Mouse (Mus musculus) brain, adult 10 weeks (tissue): Measurements from ENCODE around the gene Zswim5. TPM values are rescaled to one million over a fixed set of nuclear protein-coding genes. Genes with fewer than 3 reads are reported as not detected.

Experiments
- polyA plus RNA-seq: library from polyadenylated mRNA; stranded (reverse); fragments of 350-450 nt; fragmentation: Illumina TruSeq; extraction: RNeasy Lipid Tissue Mini Kit (QIAGEN cat#74804); gene quantifications from one replicate; pipeline ENCODE4 v1.2.3, GENCODE M21; 2015; ENCODE audit warnings: low read depth, low replicate concordance

Gene Zswim5
- 7.0 TPM for polyA plus RNA-seq

DNA sequence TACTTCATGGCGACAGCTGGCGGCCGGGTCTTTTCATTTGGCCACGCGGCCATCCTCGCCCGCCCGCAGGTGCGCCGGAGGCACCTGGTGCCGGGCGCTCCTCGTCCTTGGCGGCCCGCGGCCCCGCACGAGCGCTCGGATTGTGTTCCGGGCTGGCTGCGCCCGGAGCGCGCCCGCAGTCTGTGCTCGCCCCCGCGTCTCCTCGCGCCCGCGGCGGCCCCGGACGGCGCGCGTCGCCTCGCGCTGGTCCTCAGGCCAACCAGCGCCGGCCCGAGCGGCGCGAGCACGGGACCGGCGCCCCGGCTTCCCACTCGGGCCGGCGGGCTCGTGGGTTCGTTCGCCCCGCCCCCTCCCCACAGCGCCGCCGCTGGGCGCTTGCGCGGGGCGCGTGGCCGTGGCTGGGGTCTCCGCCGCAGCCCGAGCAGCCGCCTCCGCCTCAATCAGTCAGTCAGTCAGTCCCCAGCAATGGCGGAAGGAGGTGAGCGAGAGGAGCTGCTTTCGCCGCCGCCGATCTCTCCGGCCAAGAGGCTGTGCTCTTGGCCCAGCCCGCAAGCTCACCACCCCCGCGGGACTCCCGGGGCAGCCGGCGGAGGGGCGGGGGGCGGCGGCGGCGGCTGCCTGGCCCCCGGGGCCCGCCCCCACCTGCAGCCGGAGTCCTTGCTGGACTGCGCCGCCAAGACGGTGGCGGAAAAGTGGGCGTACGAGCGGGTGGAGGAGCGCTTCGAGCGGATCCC, at the start of gene Zswim5:
TSS of gene Zswim5 (plus strand) at position 382 of the 734 bp plus-strand sequence.

DNA sequence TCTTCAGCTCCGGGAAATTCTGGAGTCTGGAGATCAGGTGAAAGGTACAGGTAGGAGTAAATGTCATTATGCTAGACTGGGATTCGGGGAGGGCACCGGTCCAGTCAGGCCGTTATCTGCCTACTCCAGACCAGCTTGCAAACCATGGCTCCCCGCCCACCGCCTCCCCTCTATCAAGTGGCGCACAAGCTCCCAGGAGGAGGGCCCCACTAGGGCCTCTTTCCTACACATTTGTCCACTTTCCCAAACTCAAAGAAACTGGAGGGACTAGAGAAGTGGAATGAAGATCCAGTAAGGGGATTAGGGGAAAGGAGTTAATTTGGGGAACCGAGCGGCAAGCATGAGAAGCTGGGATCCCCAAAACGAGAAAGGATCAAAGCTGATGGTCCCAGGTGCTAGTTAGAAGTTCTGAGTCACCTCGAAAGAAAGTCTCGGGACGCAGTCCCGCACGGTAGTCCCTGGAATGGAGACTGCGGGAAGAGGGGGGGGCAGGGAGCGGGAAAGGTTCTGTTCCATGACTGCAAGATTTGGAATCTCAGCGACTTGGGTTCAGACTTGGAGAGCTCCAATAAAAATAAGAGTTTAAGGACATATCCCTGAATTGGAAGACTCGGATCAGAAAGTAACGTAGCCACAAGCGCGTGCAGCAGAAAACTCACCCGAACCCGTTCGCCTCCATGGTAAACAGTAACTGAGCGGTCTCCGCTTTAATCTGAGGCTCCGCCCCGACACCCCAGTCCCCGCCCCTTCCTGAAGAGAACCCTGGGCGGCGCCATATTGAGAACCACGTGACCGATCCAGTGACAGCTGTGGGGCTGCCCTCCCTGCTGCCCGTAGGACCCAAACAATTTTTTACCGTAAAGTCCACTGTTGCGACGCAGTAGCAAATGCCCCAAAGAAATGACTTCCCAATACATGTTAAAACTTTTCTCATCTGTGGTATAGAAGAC, 116.8 kb downstream of the Zswim5 start, which contains the start of gene Urod:
TSS of gene Urod (minus strand) at position 742 of the 950 bp plus-strand sequence.

DNA sequence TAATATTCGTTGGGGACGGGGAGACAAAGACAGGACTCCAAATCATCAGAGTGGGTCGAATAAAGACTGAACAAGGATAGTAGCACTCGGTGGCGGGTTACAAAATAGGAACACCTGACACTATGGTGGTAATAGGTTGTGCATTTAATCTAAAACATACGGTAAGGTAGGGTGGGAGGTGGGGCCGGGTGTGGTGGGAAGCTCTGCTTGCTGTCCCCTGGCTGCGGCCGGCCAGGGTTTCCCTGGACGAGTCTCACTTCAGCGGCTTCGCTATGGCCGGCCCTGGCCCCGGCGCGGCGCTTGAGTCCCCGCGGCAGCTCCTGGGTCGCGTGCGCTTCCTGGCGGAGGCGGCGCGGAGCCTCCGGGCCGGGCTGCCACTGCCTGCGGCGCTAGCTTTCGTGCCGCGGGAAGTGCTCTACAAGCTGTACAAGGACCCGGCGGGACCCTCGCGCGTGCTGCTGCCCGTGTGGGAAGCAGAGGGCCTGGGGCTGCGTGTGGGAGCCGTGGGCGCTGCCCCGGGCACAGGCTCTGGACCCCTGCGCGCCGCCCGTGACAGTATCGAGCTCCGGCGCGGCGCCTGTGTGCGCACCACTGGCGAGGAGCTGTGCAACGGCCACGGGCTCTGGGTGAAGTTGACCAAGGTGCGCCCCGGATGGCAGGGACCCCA, 118.1 kb downstream of the Zswim5 start, which contains the start of gene Hectd3:
TSS of gene Hectd3 (plus strand) at position 187 of the 667 bp plus-strand sequence.

DNA sequence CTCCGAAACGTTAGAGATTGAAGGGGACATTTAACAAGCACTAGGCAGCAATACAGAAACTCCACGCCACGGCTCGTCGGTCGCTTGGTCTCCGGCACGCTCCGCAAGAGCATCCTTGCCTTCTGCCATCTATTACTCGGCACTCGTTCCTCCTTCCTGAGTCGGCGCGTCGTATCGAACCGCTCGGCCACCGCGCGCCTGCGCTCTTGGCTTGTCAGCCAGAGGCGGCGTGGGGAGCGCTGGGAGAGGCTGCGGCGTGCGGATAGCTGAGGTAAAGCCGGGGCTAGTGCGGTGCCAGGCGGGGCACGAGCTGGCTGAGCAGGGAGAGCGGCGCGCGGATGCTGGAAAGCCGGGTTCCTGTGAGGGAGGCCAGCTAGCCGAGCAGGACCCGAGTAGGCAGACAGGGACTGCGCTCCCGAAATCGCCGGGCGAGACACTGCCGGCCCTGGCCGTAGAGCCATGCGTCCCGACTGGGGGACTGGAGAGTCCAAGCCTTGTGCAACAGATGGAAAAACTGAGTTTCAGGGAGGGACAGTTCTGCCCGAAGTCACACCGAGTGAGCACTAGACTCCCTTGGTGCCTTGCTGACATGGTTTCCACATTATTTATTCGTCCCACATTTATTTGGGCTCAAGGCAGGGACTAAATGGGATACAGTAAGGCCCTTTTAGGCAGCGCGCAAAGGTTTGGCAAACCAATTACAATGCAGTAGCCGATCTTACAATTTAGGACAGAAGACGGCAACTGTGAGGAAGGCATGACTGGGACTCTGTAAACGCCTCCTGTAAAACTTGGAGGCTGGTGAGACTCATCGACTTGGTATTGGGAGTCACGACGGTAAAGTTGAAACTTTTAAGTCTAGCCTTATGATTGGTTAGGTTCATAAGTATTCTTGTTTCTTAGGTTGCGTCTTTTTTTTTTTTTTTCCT, 142.3 kb downstream of the Zswim5 start, which contains the start of gene Eif2b3:
TSS of gene Eif2b3 (plus strand) at position 197 of the 929 bp plus-strand sequence.

Other genes starting within 250 kb of the Zswim5 start
- gene Nasp, start 249.4 kb upstream of the Zswim5 start, polyA plus RNA-seq: 22.9 TPM
- gene Akr1a1, start 225.7 kb upstream of the Zswim5 start, polyA plus RNA-seq: 595 TPM
- gene Prdx1, start 191.8 kb upstream of the Zswim5 start, polyA plus RNA-seq: 388 TPM
- 19.7 TPM for gene Mmachc, start 169.0 kb upstream of the Zswim5 start, polyA plus RNA-seq
- gene Ccdc163, start 168.9 kb upstream of the Zswim5 start, polyA plus RNA-seq: 9.7 TPM
- 5.9 TPM for gene Tesk2, start 156.4 kb upstream of the Zswim5 start, polyA plus RNA-seq
- gene Toe1, start 69.7 kb upstream of the Zswim5 start, polyA plus RNA-seq: 17.2 TPM
- 4.6 TPM for gene Mutyh, start 69.7 kb upstream of the Zswim5 start, polyA plus RNA-seq
- gene Hpdl, start 55.7 kb upstream of the Zswim5 start, polyA plus RNA-seq: 2.0 TPM
- gene Urod, start 117.0 kb downstream of the Zswim5 start, polyA plus RNA-seq: 91.6 TPM
- gene Hectd3, start 117.9 kb downstream of the Zswim5 start, polyA plus RNA-seq: 32.8 TPM
- 20.6 TPM for gene Eif2b3, start 142.0 kb downstream of the Zswim5 start, polyA plus RNA-seq
- 0.61 TPM for gene Ptch2, start 218.7 kb downstream of the Zswim5 start, polyA plus RNA-seq
- gene Btbd19, start 248.3 kb downstream of the Zswim5 start, polyA plus RNA-seq: 14.5 TPM
- 1.4 TPM for gene Tctex1d4, start 249.4 kb downstream of the Zswim5 start, polyA plus RNA-seq